Mouse (Mus musculus) forelimb bud, embryonic 11.5 days (tissue): ENCODE measurements around the gene Adh1.

Experiments
- DNase-seq: peaks from one replicate; pipeline ENCODE4 v3.0.0-alpha.2; 2012; ENCODE audit warnings: low read depth, low spot score

Adh1 gene

DNA sequence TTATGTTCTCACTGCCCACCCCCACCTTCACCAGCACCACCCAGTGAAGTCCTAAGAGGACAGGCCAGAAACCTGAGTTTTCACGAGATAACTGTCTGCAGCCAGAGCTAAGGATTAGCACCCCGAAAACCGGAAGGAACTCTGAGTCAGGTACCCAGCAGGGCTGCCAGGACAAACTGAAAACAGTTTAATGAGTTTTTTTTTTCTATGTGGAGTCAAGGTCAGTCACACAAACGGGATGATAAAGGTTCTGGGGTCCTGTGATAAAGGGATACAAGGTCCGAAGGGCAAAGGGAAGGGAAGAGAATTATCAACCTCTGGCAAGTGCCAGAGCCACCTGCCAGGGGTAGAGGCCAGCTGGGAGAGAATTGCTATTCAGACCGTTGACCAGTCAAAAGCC, 19.4 kb upstream of the Adh1 start:
- no peak for DNase-seq

- peak; percentile 20 for DNase-seq
Measured at GRCm38 (mm10) chr3:138242021-138242726, 18.6 kb upstream of the Adh1 start.

DNA sequence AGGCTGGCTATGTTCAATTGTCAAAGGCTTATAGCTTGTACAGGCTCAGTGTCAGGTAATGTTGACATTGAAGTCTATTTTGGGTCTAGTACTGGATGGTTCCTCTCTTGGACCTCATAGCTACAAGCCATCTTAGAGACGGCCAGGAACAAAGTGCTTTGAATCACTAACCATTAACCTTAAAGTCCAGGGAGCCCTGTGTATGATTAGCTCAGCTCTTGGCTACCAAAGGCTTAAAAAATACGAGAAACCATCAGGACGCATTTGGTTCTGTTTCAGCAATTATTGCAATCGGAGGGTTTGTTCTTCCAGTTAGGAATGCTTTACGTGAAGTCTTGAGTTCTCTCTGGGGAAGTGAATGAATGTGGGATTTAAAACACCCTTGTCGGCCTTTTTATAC, 17.9 kb upstream of the Adh1 start:
- DNase-seq, result no peak

- DNase-seq, result no peak
Measured at GRCm38 (mm10) chr3:138244338-138244874, 16.4 kb upstream of the Adh1 start.

GRCm38 (mm10) chr3:138246511-138247020, 14.2 kb upstream of the Adh1 start:
- no peak for DNase-seq

DNA sequence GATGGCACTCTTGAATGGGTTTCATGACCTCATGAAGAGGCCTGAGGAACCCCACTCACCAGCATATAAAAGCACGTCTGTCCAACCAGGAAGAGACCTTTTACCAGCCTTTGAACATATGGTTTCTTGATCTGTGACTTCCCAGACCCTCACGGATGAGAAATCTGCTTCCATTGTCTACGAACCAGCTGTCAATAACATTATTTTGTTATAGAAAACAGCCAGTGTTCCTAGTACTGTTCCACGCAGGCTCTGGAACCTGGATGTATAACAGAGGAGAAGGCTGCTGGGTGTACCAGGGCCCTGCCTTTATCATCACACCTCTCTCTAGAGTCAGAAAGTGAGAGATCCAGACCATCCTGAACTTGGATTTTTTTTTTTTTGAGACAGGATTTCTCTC, 13.6 kb upstream of the Adh1 start:
- DNase-seq, result no peak

DNA sequence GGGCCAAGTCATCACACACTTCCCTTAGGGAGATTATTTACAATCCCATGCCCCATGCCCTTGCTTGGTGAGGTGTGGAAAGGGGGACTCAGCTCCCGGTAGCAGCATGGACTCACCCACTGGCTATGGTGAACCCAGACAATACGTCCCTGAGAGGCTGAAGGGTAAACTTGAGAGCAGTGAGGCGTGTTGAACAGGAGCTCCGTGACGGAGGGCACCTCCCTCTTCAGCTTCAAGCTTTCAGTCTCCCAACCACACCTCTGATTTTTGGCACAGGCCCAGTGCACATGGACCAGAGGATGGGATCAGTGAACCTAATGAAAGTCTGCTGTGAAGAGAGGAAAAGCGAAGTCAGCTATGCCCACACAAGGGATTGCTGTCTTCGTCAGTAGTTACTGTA, 12.8 kb upstream of the Adh1 start:
- DNase-seq, result no peak

- DNase-seq, result no peak
Measured at GRCm38 (mm10) chr3:138248746-138249145, 12.0 kb upstream of the Adh1 start.

DNA sequence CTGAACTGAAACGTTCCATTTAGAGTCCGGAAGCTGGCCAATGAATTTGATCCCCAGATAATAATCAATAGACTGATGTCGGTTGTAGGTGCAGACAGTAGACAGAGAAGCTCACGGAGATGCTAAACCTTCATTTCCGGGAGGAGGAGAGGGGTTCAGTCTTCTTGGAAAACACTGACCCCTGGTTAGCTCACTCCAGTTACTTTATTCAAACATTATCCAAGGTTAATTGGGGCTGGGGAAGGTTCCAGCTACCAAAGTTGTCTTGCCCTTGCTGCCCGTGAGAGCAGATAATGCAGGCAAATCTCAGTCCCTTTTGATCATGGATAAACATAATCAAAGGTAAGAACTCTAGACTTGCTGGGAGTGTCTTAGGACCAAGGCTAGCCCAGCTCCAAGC, 9.6 kb upstream of the Adh1 start:
- DNase-seq, result no peak

GRCm38 (mm10) chr3:138254205-138254604, 6.6 kb upstream of the Adh1 start:
- DNase-seq, result no peak

GRCm38 (mm10) chr3:138255366-138255765, 5.4 kb upstream of the Adh1 start:
- no peak for DNase-seq

DNA sequence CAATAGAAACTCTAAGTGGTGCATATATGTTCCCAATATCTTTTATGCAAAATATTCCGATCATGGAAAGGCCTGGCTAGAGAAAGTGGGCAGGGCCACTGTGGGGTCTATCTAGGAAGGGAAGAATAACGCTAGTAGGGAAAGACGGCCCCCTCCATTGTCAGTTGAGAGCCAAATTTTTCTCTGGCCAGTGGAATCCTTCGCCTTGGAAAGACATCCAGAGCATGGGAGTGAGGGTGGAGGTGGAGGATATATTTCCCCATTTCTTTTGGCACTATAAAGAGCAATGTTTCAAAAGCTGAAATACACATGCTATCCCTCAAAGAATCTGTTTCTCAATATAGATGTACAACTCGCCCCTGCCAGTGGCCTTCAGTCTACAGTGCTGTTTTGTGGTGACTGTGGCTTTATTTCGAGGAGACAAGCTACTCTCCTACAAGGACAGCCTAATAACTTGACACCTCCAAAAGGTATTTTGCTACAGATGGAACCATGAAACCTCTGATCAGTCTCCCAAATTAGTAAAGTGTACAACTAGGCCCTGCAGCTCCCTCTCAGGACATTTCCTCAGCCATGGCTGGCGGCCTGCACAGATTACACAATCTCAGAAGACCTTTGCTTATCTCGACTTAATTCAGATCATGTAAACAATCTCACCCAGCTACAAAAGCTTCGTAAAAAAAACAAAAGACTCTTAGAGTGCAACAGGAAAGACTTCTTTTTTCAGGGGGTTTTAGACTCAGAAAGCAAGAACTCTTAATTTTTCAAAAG, 4.8 kb upstream of the Adh1 start:
- DNase-seq, result no peak

- DNase-seq, result no peak
Measured at GRCm38 (mm10) chr3:138262568-138262967, 1.8 kb downstream of the Adh1 start.

- no peak for DNase-seq
Measured at GRCm38 (mm10) chr3:138263154-138263930, 2.6 kb downstream of the Adh1 start.

GRCm38 (mm10) chr3:138264648-138265047, 3.9 kb downstream of the Adh1 start:
- no peak for DNase-seq

DNA sequence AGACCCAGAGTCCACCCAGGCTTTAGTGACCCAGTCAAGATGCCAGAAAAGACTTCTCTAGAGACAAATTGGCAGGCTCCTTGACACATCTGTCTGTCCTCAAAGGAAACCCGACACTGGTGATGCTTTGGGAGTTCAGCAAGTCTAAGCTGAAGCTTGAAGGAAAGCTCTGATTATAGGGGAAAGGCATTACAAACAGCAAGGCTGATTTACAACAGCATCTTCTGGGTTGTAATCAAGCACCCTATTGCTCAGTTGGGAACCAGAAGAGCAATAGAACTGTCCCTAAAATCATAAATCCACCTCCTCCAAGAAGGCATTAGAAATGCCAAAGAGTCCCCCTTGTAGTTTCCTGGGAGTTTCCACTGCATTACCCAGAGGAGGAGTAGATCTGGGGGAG, 9.7 kb downstream of the Adh1 start:
- no peak for DNase-seq

- no peak for DNase-seq
Measured at GRCm38 (mm10) chr3:138271297-138271696, 10.5 kb downstream of the Adh1 start.

GRCm38 (mm10) chr3:138273080-138273479, 12.3 kb downstream of the Adh1 start:
- DNase-seq, result no peak

GRCm38 (mm10) chr3:138275100-138275499, 14.3 kb downstream of the Adh1 start:
- no peak for DNase-seq

- DNase-seq, result no peak
Measured at GRCm38 (mm10) chr3:138282556-138282955, 21.8 kb downstream of the Adh1 start.

DNA sequence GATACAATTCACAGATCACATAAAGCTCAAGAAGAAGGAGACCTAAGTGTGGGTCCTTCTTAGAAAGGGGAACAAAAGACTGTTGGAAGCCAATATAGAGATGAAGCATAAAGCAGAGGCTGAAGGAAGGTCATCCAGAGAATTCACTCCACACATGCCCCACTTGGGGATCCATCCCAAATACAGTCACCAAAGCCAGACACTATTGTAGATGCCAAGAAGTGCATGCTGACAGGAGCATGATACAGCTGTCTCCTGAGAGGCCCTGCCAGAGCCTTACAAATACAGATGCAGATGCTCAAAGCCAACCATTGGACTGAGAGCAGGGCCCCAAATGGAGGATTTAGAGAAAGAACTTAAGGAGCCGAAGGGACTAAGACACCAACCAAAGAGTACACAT, 23.0 kb downstream of the Adh1 start:
- DNase-seq, result no peak

DNA sequence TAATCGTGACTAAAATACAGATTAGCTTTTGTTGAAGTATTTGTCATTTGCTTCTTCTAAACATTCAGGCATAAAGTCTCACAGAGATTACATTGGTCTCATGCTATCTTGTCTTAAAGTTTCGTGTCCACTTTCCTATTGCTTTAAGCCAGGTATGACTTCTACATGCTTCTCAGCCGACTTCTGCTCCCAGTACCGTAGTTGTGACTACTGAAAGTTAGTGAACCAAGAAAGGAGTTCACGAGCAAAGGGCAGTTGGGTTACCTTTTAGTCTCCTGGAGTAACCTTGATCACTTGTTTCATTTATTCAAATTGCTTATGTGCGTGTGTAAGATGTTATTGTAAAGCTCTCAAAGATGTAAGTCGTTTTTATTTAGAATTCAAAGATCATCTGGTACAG, 25.2 kb downstream of the Adh1 start:
- DNase-seq, result no peak
